Mouse (Mus musculus): Measurements from ENCODE around the gene Slit3.

Gene Slit3

DNA sequence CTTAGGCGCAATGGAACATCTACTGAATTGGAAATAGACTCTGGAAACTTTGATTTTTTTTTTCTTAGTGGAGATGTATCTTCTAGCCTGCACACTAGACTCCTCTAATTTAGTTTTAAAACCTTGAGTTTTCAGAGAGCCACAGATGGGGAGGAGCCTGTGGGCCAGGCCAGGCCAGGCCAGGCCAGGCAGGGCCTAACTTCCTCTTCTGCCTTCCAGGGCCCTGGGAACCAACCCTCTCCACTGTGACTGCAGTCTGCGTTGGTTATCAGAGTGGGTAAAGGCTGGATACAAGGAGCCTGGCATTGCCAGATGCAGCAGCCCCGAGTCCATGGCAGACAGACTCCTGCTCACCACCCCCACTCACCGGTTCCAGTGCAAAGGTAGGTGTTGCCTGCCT lies 539.9 kb downstream of the Slit3 start:
- DNase-seq: no peak

DNA sequence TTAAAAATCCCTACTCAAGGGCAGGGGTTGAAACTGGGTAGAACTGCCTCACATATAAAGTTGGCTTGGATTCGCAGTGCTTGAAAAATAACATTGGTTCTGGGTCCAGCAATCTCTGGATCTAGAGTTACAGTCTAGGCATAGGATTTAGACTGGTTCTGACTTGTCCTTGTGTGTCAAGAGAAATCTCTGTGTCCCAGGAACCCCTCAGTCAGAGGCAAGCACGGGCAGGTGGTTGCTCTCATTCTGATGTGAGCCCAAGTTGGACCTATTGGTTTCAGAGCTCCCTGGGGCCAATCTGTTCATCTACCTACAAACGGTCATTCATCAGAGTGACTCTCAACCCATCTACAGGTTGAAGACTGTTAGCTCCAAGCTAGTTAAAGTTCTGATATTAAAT lies 541.9 kb downstream of the Slit3 start:
- DNase-seq: no peak

DNA sequence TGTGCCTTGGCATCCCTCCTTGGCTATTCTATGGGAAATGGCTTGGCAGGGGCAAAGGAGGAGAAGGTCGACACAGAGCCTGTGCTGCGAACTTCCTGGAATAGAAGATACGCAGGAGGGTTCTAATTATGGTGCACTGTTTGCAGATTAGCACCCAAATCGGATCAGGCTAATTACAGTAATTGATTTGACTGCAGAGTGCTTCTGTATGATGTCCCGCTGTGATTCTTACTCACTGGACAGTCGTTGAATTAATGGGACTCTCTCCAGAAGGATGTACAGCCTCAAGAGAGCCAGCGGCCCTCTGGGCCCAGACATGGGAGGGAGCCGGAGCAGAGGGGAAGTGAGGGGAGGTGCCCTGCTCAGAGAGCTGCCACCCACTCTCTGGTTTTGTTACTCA lies 542.6 kb downstream of the Slit3 start:
- no peak for DNase-seq

DNA sequence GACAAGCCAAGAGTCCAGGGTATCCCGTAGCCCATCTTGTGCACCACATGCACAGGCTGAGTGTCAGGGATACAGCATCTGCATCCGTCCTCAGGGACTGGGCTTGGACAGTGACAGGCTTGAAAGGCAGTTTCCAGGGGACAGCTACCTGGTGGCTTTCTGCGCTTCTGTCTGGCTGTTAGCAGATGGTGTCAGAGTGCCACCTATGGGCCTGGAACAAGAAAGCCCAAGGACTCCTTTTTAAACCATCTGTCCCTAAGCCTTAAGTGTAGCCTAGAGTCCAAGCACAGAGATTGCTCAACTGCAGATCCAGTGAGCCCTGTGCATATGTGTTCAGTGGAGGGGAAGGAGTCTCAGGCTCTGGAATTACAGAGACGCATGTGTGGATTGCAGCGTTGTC lies 544.0 kb downstream of the Slit3 start:
- peak; percentile 29 for DNase-seq

DNA sequence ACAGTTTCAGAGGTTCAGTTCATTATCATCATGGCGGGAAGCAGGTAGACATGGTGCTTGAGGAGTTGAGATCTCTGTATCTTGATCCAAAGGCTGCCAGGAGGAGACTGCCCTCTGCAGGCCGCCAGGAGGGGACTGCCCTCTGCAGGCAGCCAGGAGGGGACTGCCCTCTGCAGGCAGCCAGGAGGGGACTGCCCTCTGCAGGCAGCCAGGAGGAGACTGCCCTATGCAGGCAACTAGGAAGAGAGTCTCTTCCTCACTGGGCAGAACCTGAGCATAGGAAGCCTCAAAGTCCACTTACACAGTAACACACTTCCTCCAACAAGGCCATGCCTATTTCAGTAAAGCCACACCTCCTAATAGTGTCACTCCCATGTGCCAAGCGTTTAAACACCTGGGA lies 546.4 kb downstream of the Slit3 start:
- no peak for DNase-seq

DNA sequence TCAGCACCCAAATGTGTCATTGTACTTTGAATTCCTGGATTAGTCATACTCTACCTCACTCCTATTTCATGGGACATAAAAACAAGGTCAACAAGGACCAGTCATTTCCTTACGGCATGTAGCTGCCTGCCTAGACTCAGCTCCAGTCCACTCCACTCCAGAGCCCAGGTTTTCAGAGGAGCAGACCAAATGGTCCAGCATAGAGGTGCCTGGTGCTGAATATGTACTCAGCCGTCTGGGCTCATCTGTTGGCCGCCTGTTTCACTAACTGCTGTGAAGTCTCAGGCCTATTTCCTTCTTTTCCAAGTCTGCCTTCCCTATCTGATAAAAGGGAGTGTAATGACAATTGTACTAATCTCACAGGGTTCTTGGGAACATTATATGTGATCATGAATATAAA lies 547.1 kb downstream of the Slit3 start:
- DNase-seq: peak; percentile 43

DNA sequence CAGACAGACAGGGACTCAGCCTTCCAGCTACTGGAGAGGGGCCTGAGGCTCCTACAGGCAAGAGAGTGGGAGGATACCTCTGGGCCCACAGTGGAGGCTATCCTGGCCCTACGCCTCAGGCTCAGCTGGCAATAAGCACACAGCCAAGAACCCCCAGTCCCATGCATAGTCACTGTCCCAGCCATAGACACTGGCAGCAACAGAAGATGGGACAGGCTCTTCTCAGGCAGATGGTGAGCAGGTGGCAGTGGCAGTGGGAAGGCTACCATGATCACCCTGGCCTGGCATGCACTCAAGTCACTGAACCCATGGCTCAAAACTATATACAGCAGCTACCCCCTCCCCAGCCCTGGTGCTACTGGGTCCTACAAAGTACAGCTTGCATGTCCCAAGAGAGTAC lies 547.7 kb downstream of the Slit3 start:
- peak; percentile 21 for DNase-seq

DNA sequence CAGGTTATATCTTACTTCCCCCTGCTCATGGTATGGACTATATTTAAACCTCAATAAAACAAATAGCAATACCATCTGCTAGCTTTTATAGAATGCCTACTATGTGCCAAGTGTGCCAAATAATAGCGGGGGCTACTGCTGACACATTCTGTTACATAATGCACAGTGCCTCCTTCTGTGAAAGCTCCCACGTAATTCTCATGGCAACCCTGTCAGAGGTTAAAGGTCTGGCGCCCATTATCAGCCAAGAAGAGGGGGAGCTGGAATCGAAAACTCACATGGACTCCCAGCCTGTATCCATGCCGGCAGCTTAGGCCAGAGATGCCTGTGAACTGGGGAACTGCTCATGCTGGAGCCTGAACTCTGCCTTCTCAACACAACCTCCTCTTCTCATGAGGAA lies 548.5 kb downstream of the Slit3 start:
- DNase-seq: no peak

DNA sequence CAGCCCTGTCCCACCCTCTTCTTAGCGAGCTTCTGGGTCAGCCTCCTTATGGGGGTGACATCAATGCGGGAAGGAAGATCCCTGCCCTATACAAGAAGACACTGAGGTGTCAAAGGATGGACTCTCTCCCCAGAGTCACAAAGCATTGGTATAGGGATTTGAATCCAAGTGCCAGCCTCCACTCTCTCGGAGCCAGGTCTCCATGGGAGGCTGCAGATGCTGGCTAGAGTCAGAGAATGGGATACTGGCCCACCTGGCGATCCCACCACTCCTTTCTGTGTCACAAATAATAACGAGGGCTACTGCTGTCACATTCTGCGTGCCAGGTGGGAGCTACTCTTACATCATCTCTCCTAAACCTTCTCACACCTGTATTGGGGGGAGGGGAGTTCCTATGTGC lies 549.2 kb downstream of the Slit3 start:
- DNase-seq: no peak

DNA sequence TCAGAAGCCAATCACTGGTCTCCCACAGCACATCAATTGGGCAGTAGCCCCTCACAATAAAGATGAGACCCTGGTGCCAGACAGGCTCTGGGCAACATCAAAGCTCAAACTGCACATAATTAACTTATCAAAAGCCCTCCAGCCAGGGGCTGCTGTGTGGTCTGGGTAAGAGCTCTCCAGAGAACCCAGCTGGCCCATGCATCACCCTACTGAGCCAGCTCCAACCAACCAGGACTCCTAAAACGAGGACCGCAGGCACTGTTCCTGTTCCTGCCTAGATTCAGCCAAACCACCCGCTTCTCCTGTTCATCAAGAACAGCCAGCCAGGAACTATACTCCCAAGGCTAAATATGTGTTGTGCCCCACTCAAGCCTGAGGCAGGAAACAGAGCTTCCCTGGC lies 549.7 kb downstream of the Slit3 start:
- no peak for DNase-seq

DNA sequence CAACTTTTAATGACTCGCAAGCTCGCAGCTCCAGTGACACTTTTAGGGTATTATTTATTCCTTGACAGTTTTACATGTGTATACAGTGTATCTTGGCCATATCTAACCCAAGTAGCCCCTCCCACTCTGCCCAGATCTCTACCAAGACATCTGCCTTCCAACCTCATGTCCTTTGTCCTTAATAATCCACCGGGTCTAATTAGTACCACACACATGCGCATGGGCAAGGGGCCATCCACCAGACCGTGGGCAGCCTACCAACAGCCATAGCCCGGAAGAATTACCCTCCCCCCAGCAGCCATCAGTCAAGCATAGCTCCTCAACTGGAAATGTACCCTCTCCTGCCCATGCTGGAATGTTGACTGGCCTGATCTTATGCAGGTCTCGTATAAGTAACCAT lies 552.0 kb downstream of the Slit3 start:
- peak; percentile 25 for DNase-seq

DNA sequence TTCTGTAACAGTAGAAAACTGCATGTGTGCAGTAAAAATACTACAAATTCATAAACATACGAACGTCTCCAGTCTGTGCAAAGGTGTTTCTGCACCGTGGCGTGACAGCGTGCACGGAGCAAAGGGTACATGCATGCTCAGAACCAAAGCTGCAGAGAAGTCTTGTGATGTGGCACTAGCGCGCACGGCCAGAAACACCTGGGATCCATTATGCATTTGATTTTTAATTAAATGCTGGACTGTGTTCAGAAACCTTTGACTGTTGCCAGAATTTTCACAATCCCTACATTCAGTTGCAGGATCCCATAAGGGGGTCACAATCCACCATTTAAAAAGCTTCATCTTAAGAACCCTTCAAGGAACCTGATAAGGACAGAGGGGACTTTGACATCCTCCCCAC lies 553.2 kb downstream of the Slit3 start:
- no peak for DNase-seq

DNA sequence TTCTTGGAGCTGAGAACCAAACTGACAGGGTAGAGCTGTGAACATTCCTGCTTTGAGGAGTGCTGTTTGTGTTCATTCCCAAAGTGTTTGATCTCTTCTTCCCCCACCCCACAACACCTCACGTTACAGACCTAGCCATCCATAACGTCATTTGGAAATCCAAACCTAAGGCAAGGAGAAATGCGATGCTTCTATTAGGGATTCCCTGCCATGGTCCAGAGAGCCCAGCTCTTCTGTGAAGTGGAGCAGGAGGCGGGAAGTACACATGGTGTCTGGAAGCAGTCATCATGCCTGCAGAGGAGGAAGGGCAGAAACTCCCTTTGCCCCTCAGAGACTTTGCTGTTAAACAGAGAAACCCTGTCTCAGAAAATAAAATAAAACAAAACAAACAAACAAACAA lies 555.7 kb downstream of the Slit3 start:
- no peak for DNase-seq

DNA sequence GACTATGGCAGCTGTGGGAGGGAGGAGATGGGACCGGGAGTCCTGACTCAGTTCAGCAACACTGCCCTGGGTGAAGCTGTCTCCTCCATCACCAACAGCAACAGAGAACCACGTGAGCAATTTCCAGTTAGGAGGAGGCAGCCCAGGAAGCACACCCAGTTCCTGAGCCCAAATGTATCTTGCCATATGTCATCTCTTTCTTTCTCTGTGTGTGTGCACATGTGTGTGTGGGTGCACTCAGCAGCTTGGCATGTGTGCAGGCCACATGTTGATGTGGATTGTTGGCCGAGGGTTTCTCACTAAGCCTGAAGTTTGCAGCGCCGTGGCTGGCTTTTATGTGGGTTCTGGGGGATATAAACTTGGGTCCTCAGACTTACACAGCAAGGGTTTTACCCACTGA lies 559.0 kb downstream of the Slit3 start:
- peak; percentile 51 for DNase-seq

DNA sequence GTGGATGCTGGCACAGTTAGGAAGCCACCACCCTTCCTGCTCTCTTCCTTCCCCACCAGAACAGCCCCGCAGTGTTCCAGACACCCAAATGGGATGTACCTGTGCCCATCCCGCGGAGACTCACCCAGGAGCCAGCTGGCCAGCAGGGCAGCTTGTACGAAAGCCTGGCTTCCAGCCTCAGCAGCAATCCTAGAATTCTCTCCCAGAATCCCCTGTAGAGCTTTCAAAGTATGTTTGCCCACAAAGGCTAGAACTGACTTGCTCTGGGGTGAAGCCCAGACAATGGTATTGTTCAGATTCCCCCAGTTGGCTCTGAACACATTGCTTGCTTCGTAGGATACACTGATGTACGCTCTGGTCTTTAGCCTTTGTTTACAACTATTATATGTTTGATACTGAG lies 566.3 kb downstream of the Slit3 start:
- DNase-seq: no peak

DNA sequence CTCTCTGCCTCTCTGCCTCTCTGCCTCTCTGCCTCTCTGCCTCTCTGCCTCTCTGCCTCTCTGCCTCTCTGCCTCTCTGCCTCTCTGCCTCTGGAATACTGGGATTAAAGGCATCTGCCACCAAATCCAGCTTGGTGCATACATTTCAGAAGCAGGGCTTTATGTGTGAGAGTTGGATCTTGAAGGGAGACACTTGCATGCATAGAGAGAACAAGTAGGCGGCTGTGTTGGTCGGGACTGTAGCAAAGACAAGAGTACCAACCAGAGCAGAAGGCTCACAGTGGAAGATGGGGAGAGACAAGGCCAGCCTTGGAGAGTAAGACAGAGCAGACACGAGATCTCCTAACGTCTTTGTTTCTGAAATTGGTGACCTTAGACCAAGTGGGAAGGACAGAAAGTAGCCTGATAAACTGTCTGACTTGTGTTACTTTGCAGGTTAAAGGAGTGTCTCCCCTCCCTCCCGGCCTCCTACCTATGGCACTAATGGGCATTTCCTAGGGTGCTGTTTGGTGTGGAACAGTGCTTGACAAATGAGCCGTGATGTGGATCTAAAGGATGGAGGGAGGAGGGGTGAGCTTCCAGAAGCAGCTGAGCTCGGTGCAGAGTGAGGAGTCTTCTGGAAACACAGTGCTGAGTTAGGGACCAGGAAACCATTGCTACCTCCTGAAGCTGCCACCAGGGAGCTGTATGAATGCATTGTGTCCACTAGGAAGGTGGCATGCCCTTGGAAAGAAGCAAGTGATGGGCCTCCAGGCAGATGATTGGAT lies 569.7 kb downstream of the Slit3 start:
- no peak for DNase-seq

DNA sequence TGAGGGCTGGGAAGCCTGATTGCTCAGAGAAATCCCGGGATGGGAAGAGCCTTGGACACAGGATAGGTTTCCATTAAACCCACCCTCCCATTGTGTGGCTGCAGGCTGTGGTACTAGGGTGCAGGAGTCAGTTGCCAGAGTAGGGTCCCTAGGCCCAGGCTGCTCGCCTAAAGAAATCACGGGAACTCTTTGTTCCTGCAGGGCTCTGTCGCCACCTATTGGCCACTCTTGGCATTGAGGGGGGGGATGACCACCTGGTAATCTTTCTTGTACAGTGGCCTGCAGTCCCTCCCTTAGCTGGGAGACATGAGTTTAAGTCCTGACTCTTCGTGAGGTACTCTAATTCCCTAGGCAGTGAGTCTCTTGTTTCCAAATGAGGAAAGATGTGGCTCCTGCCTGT lies 572.1 kb downstream of the Slit3 start:
- peak; percentile 78 for DNase-seq

DNA sequence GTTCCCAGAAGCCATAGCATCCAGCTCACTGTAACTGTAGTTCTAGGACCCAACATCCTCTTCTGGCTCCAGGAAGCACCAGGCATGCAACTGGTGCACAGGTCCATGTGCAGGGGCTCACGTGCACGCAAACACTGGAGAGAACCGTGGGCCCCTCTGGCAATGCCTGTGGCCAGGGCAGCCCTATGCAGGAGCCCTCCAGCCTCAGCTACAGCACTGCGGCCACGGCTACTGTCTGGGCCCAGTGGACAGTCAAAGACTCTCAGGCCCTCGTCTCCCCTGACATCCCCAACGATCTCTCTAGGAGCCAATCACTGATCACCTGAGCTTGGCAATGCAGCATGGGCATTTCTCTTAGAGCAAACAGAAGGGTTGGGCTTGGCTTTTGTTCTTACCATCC lies 572.6 kb downstream of the Slit3 start:
- no peak for DNase-seq

DNA sequence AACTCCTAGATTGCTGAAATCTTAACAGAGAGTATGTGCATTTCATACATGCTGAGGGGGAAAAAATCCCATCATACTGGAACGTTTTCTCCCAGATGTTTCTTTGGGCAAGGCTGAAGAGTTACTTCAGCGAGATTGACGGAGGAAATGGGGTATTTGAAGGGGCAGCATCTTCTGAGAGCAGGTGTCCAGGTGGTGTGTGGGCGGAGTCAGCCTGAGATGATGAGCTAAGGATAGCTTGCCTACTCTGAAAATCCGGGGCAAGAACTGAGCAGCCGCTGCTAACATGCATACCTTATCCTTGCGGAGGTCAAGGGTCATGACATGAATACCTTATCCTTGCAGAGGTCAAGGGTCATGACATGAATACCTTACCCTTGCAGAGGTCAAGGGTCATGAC lies 576.5 kb downstream of the Slit3 start:
- DNase-seq: no peak

DNA sequence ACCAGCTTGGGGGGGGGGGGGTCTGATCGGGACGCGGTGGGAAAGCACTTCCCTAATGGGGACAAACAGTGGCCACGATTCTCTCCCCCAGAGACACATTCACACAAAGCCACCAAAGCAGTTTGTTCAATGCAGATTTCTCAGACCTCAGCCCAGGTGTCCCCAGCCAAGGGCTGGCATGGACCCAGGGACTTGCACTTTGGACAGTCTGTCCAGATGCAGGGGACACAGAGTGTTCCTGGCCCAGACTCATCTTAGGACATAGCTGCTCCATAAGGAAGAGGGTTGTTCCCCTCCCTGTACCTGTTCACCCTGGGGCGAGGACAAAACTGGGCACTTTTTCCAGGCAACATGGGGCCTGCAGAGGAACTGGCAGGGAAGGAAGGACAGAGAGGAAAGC lies 577.9 kb downstream of the Slit3 start:
- no peak for DNase-seq

DNA sequence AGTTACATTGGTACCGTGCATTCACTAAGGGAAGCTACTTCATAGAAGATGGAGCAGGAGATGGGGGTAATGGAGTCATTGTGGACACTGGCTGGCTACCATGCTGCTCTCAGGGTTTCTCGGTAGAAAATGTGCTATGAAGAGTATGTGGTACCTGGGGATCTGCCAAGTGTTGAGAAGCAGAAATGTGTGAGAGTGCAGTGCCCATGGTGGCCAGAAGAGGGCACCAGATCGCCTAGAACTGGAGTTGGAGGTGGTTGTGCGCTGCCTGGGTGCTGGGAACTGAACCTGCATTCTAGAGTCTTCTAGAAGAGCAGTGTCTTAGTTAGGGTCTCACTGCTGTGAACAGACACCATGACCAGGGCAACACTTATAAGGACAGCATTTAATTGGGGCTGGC lies 582.4 kb downstream of the Slit3 start:
- no peak for DNase-seq

DNA sequence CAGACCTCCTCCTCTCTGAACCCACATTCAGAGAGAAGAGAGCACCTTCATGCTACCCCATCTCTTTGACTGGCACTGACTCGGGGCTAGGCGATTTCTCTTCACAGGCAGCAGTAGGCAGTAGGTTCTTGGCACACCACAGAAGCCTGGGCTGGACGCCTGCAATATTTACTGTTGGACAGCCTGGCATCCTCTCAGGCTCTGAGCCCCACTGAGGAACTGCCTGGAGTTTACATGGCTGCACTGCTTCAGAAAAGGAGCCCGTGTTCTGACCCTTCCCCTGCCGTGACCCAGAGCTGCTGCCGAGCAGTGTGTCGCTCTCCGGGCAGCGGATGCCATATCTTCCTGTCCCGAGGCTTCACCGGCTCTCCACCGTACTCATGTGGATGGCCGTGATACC lies 583.4 kb downstream of the Slit3 start:
- DNase-seq: no peak

DNA sequence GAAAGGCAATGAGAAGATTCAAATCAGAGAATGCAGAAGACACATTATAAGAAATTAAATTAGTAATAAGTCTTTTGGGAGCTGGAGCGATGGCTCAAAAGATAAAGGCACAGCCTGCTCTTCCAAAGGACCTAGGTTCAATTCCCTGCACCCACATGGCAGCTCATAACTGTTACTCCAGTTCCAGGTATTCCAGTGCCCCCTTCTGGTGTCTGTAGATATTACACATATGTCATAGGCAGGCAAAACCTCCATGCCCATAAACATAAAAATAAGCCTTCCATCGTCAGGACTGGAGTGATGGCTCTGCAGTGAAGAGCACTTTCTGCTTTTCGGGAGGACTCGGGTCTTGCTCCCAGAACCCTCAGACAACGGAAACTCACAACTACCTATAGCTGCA lies 583.9 kb downstream of the Slit3 start:
- DNase-seq: no peak

DNA sequence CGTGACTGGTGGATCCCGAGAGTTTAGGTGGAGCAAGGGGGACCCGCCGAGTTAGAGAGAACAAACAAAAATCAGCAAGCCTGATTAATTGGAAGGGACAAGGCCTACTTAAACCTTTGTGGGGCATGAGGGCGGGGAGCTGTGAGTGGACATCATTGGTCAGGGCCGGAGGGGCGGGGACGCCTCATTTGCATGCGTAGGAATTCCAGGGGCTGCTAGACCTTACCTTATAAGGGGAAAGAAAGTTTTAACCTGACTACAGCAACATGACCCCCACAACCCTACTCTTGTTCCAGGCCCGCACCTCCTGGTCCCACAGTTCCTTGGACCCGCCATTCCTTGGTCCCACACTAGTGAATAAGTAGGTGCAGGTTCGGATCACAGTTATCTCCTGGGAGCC lies 586.4 kb downstream of the Slit3 start:
- no peak for DNase-seq

DNA sequence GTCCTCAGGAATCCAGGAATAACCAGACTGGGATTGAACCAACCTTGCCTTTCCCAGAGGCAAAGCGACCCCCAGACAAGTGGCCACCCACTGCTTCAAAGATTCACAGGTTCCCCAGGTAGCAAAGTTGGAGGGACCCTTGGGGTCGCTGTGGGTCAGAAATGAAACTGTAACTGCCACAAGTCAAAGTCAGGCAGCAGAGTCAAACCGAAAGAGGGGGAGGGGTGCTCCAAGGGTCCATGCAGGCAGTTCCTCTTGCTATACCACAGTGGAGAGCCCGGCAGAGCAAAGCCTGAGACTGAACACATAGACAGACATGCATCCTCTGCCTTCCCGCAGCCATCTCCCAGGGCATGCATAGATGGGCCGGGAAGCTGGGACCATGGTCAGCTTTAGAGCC lies 590.3 kb downstream of the Slit3 start:
- DNase-seq: no peak

DNA sequence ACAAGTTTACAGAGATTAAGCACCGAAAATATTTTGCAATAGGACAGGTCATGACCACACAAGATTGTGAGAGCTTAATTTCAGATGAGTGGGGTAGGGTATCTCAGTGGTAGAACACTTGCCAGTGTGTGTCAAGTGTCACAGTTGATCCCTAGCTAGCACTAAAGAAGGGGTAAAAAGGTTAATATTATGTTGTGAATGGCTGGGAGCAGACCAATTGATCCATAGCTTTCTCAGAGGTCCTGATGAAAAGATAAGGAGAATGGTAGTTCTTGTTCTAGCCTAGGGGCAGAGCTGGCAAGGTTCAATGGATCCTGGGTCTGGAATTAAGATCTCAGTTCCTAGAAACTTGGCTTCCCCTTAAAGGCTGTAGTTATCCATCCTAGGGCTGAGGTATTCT lies 597.9 kb downstream of the Slit3 start:
- DNase-seq: no peak

All from right cerebral cortex, postnatal 14 days (tissue).